ENCODE assay signal across 8 mouse cellular contexts in genomic region chr9:22131226-22131981, GRCm38 (mm10). TPM values are rescaled to one million over a fixed set of nuclear protein-coding genes. Genes with fewer than 3 reads are reported as not detected.
A peak's percentile ranks its signal among the peaks of the same experiment; 100 is the strongest.
DNase-seq lines count a peak whose midpoint lies in the region; ATAC-seq lines count a peak whose summit lies in the region.

No protein-coding gene starts in this region.

- ATAC-seq in CD4-positive, CD25-positive, alpha-beta regulatory T cell, adult 4 months = peak; percentile 32
- ATAC-seq in neural tube, embryonic 15.5 days (ENCODE audit: low FRiP score) = no peak

- peaks cover 9% of the 10 kb centered on the region for H3K4me1 ChIP-seq in neural tube, embryonic 15.5 days

- H3K36me3 ChIP-seq in neural tube, embryonic 15.5 days = no peaks in the 10 kb centered on the region

- DNase-seq in adrenal gland, postnatal 36 days = peak; percentile 59 to 67
- DNase-seq in gastrocnemius, postnatal 25 days = peak; percentile 41
- DNase-seq in kidney, adult 11 months = peak; percentile 73
- DNase-seq in lung, adult 18-20 months = peak; percentile 77 to 78
- no peak for DNase-seq in cerebellum, adult 8-10 months
- DNase-seq in right cerebral cortex, postnatal 14 days = no peak

- 3% methylated on average over 35 of the region's 35 CpGs for WGBS in neural tube, embryonic 15.5 days

- H3K4me2 ChIP-seq in neural tube, embryonic 15.5 days = peak overlapping the region; percentile 46

- H3K9me3 ChIP-seq in neural tube, embryonic 15.5 days (replicated peaks) = no peaks in the 10 kb centered on the region

- peak overlapping the region; percentile 19 for H3K4me3 ChIP-seq in neural tube, embryonic 15.5 days (replicated peaks)

- H3K9ac ChIP-seq in neural tube, embryonic 15.5 days (replicated peaks) = no peak overlapping the region

- H3K27ac ChIP-seq in neural tube, embryonic 15.5 days (replicated peaks) = no peak overlapping the region

- H3K27me3 ChIP-seq in neural tube, embryonic 15.5 days (replicated peaks) = peaks cover 27% of the 10 kb centered on the region

RNA-seq across cellular contexts. Expression of gene Acp5, which starts 4.1 kb away (rescaled TPM):
- polyA plus RNA-seq in CD4-positive, CD25-positive, alpha-beta regulatory T cell, adult 4 months (2017; shearing (Covaris generic)) = 100 to 1,000 TPM; 221 to 282 TPM
- total RNA-seq in adrenal gland, postnatal 36 days (2021) = 10 to 100 TPM; 43.2 to 67.9 TPM
- total RNA-seq in gastrocnemius, postnatal 25 days (2021) = 1 to 10 TPM in 1 of 2 experiments, under 1 TPM in 1; 0.77 to 8.8 TPM
- polyA plus RNA-seq in neural tube, embryonic 15.5 days (2015; fragmentation: Nextera tagmentation; extraction: Ambion mirVana) = 1.0 and 7.1 TPM in 2 replicates

RNA-seq across cellular contexts. Expression of gene Elof1, which starts 14.4 kb away (rescaled TPM):
- 10 to 100 TPM; 76.4 to 95.1 TPM for polyA plus RNA-seq in CD4-positive, CD25-positive, alpha-beta regulatory T cell, adult 4 months (2017; shearing (Covaris generic))
- total RNA-seq in adrenal gland, postnatal 36 days (2021) = 10 to 100 TPM; 73.7 to 78.1 TPM
- 10 to 100 TPM; 36.5 to 38.9 TPM for total RNA-seq in gastrocnemius, postnatal 25 days (2021)
- polyA plus RNA-seq in neural tube, embryonic 15.5 days (2015; fragmentation: Nextera tagmentation; extraction: Ambion mirVana) = 183 and 193 TPM in 2 replicates

RNA-seq across cellular contexts. Expression of gene Pigyl, which starts 25.2 kb away (rescaled TPM):
- polyA plus RNA-seq in CD4-positive, CD25-positive, alpha-beta regulatory T cell, adult 4 months (2017; shearing (Covaris generic)) = 10 to 100 TPM; 45.4 to 48.7 TPM
- 10 to 100 TPM; 50.3 to 59.1 TPM for total RNA-seq in adrenal gland, postnatal 36 days (2021)
- 10 to 100 TPM; 30.9 to 31.9 TPM for total RNA-seq in gastrocnemius, postnatal 25 days (2021)
- 92.5 and 97.0 TPM in 2 replicates for polyA plus RNA-seq in neural tube, embryonic 15.5 days (2015; fragmentation: Nextera tagmentation; extraction: Ambion mirVana)

RNA-seq across cellular contexts. Expression of gene Cnn1, which starts 32.4 kb away (rescaled TPM):
- polyA plus RNA-seq in CD4-positive, CD25-positive, alpha-beta regulatory T cell, adult 4 months (2017; shearing (Covaris generic)) = under 1 TPM in 1 of 2 experiments, not detected in 1; 0.22 TPM
- total RNA-seq in adrenal gland, postnatal 36 days (2021) = 1 to 10 TPM; 1.5 TPM
- total RNA-seq in gastrocnemius, postnatal 25 days (2021) = 1 to 10 TPM; 4.2 to 8.1 TPM
- 0.84 and 34.2 TPM in 2 replicates for polyA plus RNA-seq in neural tube, embryonic 15.5 days (2015; fragmentation: Nextera tagmentation; extraction: Ambion mirVana)

RNA-seq across cellular contexts. Expression of gene Ecsit, which starts 46.2 kb away (rescaled TPM):
- polyA plus RNA-seq in CD4-positive, CD25-positive, alpha-beta regulatory T cell, adult 4 months (2017; shearing (Covaris generic)) = 10 to 100 TPM; 35.8 to 55.9 TPM
- 10 to 100 TPM; 51.6 to 63.7 TPM for total RNA-seq in adrenal gland, postnatal 36 days (2021)
- 10 to 100 TPM; 79.5 to 83.6 TPM for total RNA-seq in gastrocnemius, postnatal 25 days (2021)
- 63.9 and 65.5 TPM in 2 replicates for polyA plus RNA-seq in neural tube, embryonic 15.5 days (2015; fragmentation: Nextera tagmentation; extraction: Ambion mirVana)

Comparison
In these comparisons a context has a peak if more than half of its experiments do, and no peak if none do; other contexts are left out.
1. DNase-seq: peak in adrenal gland, postnatal 36 days (2 of 2), gastrocnemius, postnatal 25 days (single experiment), kidney, adult 11 months (single experiment) and lung, adult 18-20 months (2 of 2); none in cerebellum, adult 8-10 months (single experiment) and right cerebral cortex, postnatal 14 days (single experiment).
2. RNA of gene Acp5, which starts 4.1 kb away (total RNA-seq): 43.2 to 67.9 TPM in adrenal gland, postnatal 36 days; 0.77 to 8.8 TPM in gastrocnemius, postnatal 25 days; every median in the first group is over 4 times any median in the second.